Mouse (Mus musculus) CH12.LX (cell line): ENCODE data around the gene Zfp593.

Experiments
- CTCF ChIP-seq, 2 experiments: IDR thresholded peaks in 1 of 2; conservative IDR thresholded peaks in 1 of 2; 2 replicates each; pipeline ENCODE4 v1.5.1; 2011 to 2012; ENCODE audit warnings: low read depth in 2 of 2, low read length in 2 of 2, improper control_type of control experiment in 1 of 2, inconsistent platforms in 1 of 2, mild to moderate bottlenecking in 1 of 2, moderate library complexity in 1 of 2
- EP300 ChIP-seq: IDR thresholded peaks from 2 replicates; pipeline ENCODE4 v1.6.1; 2011; ENCODE audit warnings: low read length, improper control_type of control experiment
- ETS1 ChIP-seq: conservative IDR thresholded peaks from 2 replicates; pipeline ENCODE4 v1.6.1; 2012; ENCODE audit warnings: low read depth, mild to moderate bottlenecking, inconsistent platforms, low read length, improper control_type of control experiment, moderate library complexity
- JUN ChIP-seq: IDR thresholded peaks from 2 replicates; pipeline ENCODE4 v1.6.1; 2011; ENCODE audit warnings: low read depth, mild to moderate bottlenecking, low read length, improper control_type of control experiment, moderate library complexity; ENCODE audit not compliant: insufficient read depth
- MAFK ChIP-seq: IDR thresholded peaks from 2 replicates; pipeline ENCODE4 v1.6.1; 2011; ENCODE audit warnings: low read length, improper control_type of control experiment; ENCODE audit not compliant: insufficient replicate concordance
- MYC ChIP-seq: IDR thresholded peaks from 2 replicates; pipeline ENCODE4 v1.6.1; 2011; ENCODE audit warnings: low read depth, mild to moderate bottlenecking, improper control_type of control experiment, low read length
- POLR2A ChIP-seq: IDR thresholded peaks from 2 replicates; pipeline ENCODE4 v1.6.1; 2011; ENCODE audit warnings: low read depth, mild to moderate bottlenecking, improper control_type of control experiment, low read length
- POLR2AphosphoS2 ChIP-seq: IDR thresholded peaks from 2 replicates; pipeline ENCODE4 v1.6.1; 2011; ENCODE audit warnings: low read depth, low read length, improper control_type of control experiment
- RCOR1 ChIP-seq: conservative IDR thresholded peaks from 2 replicates; pipeline ENCODE4 v1.6.1; 2012; ENCODE audit warnings: low read depth, mild to moderate bottlenecking, inconsistent platforms, low read length, improper control_type of control experiment
- TCF12 ChIP-seq: IDR thresholded peaks from 2 replicates; pipeline ENCODE4 v1.6.1; 2014; ENCODE audit warnings: low read depth, mild to moderate bottlenecking, inconsistent platforms, low read length, improper control_type of control experiment
- UBTF ChIP-seq: IDR thresholded peaks from 2 replicates; pipeline ENCODE4 v1.6.1; 2012; ENCODE audit warnings: low read depth, mild to moderate bottlenecking, inconsistent platforms, low read length, improper control_type of control experiment, moderate library complexity
- USF2 ChIP-seq: conservative IDR thresholded peaks from 2 replicates; pipeline ENCODE4 v1.6.1; 2011; ENCODE audit warnings: low read depth, low read length, improper control_type of control experiment
- ZMIZ1 ChIP-seq: IDR thresholded peaks from 2 replicates; pipeline ENCODE4 v1.6.1; 2012; ENCODE audit warnings: low read depth, mild to moderate bottlenecking, inconsistent platforms, low read length, improper control_type of control experiment

DNA sequence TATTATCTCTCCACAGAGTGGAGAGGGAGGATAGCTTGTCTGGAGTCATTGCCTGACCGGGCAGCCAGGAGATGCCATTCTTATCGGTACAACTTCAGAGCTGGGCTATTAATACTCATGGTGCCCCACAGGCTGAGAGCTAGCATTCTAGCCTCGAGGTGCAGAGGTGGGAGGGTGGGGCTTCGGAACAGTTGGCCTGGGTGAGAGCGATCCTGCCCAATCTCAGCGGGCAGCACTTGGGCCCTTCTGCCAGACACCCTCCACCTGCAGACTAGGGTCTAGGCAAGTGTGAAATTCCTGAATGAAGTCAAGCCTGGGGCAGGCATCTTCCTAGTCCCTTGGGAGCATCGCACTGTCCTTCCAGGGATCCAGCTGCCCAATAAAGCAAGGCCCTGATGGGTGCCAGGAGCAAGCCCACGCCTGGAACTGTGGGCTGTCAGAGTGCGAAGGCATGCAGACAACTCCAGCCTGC lies 48.3 kb upstream of the Zfp593 start:
- TF ChIP-seq TCF12, result no peak
- TF ChIP-seq CTCF (conservative IDR thresholded peaks at IDR 0.05 in 1 of 2, IDR thresholded peaks at IDR 0.05 in 1 of 2; ENCODE audit: low read depth in 2 of 2, low read length in 2 of 2), result no peak
- no peak for TF ChIP-seq EP300
- TF ChIP-seq POLR2AphosphoS2, result no peak
- no peak for TF ChIP-seq POLR2A
- TF ChIP-seq MYC, result no peak
- no peak for TF ChIP-seq USF2
- no peak for TF ChIP-seq UBTF
- no peak for TF ChIP-seq ZMIZ1
- no peak for TF ChIP-seq JUN
- TF ChIP-seq MAFK, result no peak
- TF ChIP-seq RCOR1, result no peak
- no peak for TF ChIP-seq ETS1
